Mouse (Mus musculus): ENCODE results near the gene Calhm3. TPM values are rescaled to one million over a fixed set of nuclear protein-coding genes. Genes with fewer than 3 reads are reported as not detected.

Gene Calhm3
- polyA plus RNA-seq (2012; ENCODE audit: low replicate concordance) = not detected in 2 replicates

DNA sequence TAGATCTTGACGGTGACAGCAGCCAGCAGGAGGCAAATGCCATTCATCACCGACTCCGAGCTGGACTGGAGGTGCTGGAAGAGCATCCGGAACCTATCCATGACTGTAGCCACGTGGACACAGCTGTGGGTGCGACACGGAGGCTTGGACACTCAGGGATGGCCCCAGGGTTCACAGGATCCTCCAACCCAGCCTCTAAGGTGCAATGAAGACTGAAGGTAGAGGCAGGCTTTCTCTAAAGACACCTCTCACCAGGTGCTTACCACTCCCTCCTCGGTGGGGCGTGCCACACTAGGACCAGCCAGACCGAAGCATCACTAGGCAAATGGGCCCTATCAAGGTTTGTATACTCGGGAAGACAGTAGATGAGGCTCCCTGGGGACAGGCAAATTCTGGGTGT, at the start of gene Calhm3:
Gene Calhm3 (minus strand): TSS at position 101 of the 400 bp plus-strand sequence.

DNA sequence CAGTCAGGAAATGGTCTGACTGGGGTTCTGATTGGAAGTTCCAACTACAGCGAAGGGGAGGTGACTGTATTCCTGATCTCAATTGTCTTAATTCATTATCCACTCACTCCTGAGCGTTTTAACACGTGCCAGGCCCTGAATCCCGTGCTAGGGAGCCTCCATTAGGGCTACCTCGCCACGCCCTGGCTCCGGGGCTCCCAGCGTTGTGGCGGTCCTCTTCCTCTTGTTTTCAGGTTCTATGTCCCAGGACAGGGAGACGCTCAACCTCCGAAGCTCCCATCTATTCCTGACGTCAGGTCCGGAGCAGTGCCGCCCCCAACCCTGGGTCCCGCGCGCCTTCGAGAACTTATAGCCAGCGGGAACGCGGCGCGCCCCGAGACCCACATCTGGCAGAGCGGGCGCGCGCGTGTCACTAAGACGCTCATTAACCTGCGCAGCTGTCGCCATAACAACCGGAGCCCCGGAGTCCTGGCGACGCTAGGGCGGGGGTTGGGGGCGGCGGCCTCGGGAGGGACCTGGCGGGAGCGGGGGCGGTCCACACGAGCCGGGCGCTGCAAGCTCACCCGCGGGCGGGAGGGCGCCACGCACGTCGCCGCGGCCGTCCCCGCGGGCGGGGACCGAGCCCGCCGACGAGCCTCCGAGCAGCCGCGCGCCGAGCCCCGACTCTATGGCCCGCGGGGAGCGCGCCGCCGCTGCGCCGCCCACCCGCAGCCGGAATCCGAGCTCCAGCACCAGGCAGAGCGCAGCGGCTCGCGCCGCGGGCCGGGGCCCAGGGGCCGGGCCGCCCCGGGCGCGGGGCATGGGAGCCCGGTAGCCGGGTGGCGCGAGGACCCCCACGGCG, 21.1 kb upstream of the Calhm3 start, which contains the start of gene Neurl1a:
Gene Neurl1a (plus strand): TSS at position 390 of the 841 bp plus-strand sequence.

DNA sequence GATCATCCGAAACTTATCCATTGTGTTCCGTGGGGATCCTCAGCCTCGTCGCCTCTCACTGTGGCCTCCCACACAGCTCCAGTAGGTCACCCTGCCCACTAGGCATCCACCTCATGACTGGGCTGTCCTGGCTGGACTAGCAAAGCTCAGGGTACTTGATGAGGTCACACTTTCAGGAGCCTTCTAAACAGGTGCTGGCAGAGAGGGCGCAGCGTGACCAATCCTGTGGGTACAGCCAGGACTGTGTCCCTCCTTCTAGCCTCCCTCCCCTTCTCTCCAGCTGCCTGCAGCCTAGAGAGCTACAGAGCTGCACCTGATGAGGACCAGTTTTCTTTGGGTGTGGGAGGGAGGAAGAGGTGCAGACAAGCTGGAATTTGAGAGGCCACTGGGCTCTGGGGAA, 13.4 kb downstream of the Calhm3 start, which contains the start of gene Calhm1:
Gene Calhm1 (minus strand): TSS at position 101 of the 400 bp plus-strand sequence.

DNA sequence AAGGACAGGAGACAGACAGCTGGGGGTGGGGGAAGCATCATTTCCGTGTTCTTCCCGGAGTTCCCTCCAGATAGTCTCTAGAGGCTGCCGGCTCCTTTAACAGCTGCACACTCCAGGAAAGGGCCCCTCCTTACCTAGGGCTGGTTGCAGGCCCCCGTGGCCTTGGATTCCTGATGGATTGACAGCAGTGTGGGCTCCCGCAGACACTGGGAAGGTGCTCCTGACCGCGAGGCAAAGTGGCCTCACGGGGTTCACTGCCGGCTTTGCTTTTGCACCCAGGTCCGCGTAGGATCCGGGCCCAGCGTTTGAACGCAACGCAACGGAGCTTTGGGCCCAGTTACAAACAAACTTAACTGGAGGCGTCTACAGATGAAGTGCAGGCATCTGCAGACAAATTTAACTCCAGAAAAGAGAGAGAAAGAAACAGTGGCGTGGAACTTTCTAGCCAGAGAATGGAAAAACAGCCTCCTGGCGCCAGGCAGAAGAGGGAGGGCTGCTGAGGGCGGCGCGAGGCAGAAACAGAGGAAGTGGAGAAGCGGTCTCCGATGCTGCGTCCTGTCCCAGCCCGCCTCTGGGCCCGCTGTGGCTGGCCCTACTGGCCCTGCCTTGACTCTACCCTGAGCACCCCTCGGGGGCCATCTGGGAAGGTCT, 19.7 kb downstream of the Calhm3 start, which contains the start of gene Calhm2:
Gene Calhm2 (minus strand): TSS at position 524 of the 651 bp plus-strand sequence.

Other genes starting within 250 kb of the Calhm3 start
- not detected in 2 replicates for gene Ina, start 143.1 kb downstream of the Calhm3 start, polyA plus RNA-seq (2012; ENCODE audit: low replicate concordance)
- gene Nt5c2, start 142.6 kb downstream of the Calhm3 start, polyA plus RNA-seq (2012; ENCODE audit: low replicate concordance) = 2.6 and 7.5 TPM in 2 replicates
- 8.2 and 17.0 TPM in 2 replicates for gene Pcgf6, start 106.9 kb downstream of the Calhm3 start, polyA plus RNA-seq (2012; ENCODE audit: low replicate concordance)
- gene Taf5, start 90.0 kb downstream of the Calhm3 start, polyA plus RNA-seq (2012; ENCODE audit: low replicate concordance) = 3.3 and 5.2 TPM in 2 replicates
- gene Usmg5, start 67.1 kb downstream of the Calhm3 start, polyA plus RNA-seq (2012; ENCODE audit: low replicate concordance) = 0.64 and 18.6 TPM in 2 replicates
- 14.0 and 15.3 TPM in 2 replicates for gene Pdcd11, start 67.0 kb downstream of the Calhm3 start, polyA plus RNA-seq (2012; ENCODE audit: low replicate concordance)
- gene Calhm2, start 19.5 kb downstream of the Calhm3 start, polyA plus RNA-seq (2012; ENCODE audit: low replicate concordance) = 47.7 and 56.3 TPM in 2 replicates
- gene Calhm1, start 13.5 kb downstream of the Calhm3 start, polyA plus RNA-seq (2012; ENCODE audit: low replicate concordance) = 0.12 TPM in 1 of 2 replicates, not detected in the other
- 1.4 and 3.5 TPM in 2 replicates for gene Neurl1a, start 21.1 kb upstream of the Calhm3 start, polyA plus RNA-seq (2012; ENCODE audit: low replicate concordance)